Mouse (Mus musculus): ENCODE data around the gene Parp16. TPM values are rescaled to one million over a fixed set of nuclear protein-coding genes. Genes with fewer than 3 reads are reported as not detected.

Gene Parp16
- polyA plus RNA-seq, 1 experiment from 2014 or later, result 10.2 TPM

GRCm38 (mm10) chr9:65248377-65248690, 53.2 kb downstream of the Parp16 start:
- 73% methylated on average over 5 of the region's 5 CpGs for WGBS (ENCODE audit: insufficient replicate concordance)
- ATAC-seq (ENCODE audit: insufficient read depth), result no peak
- H3K9me3 ChIP-seq (replicated peaks), result no peaks in the 10 kb centered on the region
- H3K4me3 ChIP-seq (replicated peaks), result no peak overlapping the region
- H3K4me1 ChIP-seq (replicated peaks), result peaks cover 8% of the 10 kb centered on the region; the same call in 1 of the 2 replicates
- no peak overlapping the region for H3K4me2 ChIP-seq
- H3K36me3 ChIP-seq (replicated peaks), result no peaks in the 10 kb centered on the region
- H3K27ac ChIP-seq (replicated peaks), result no peak overlapping the region
- H3K9ac ChIP-seq, result no peak overlapping the region
- H3K27me3 ChIP-seq, result no peaks in the 10 kb centered on the region

DNA sequence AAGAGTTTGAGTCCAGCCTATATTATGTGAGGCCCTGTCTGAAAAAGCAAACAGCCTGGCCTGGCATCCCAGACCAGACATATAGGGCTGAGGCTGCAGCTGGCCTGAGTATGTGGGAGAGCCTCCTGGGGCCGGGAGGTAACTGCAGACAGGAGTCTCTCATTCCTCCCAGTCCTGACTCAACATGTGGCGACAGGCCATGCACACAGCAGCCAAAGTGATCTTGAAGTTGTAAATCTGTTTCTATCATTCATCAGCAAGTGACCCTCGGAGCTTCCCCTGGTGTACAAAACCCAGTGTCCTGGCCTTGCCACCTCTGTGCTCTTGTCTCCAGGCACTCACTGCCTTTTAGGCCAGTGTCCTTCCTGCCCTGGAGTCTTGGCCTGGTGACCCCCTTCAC, 56.9 kb downstream of the Parp16 start:
- H3K4me1 ChIP-seq (replicated peaks), result no peaks in the 10 kb centered on the region
- H3K27me3 ChIP-seq, result no peaks in the 10 kb centered on the region
- H3K9ac ChIP-seq, result no peak overlapping the region
- ATAC-seq (ENCODE audit: insufficient read depth), result no peak
- H3K27ac ChIP-seq (replicated peaks), result no peak overlapping the region
- no peaks in the 10 kb centered on the region for H3K36me3 ChIP-seq (replicated peaks)
- 65% methylated on average over 3 of the region's 3 CpGs for WGBS (ENCODE audit: insufficient replicate concordance)
- H3K4me2 ChIP-seq, result no peak overlapping the region
- no peaks in the 10 kb centered on the region for H3K9me3 ChIP-seq (replicated peaks)
- no peak overlapping the region for H3K4me3 ChIP-seq (replicated peaks)

- no peak for ATAC-seq (ENCODE audit: insufficient read depth)
- no peak overlapping the region for H3K4me3 ChIP-seq (replicated peaks)
- WGBS (ENCODE audit: insufficient replicate concordance), result 63% methylated on average over 11 of the region's 11 CpGs
Measured at GRCm38 (mm10) chr9:65255906-65256600, 60.9 kb downstream of the Parp16 start.

DNA sequence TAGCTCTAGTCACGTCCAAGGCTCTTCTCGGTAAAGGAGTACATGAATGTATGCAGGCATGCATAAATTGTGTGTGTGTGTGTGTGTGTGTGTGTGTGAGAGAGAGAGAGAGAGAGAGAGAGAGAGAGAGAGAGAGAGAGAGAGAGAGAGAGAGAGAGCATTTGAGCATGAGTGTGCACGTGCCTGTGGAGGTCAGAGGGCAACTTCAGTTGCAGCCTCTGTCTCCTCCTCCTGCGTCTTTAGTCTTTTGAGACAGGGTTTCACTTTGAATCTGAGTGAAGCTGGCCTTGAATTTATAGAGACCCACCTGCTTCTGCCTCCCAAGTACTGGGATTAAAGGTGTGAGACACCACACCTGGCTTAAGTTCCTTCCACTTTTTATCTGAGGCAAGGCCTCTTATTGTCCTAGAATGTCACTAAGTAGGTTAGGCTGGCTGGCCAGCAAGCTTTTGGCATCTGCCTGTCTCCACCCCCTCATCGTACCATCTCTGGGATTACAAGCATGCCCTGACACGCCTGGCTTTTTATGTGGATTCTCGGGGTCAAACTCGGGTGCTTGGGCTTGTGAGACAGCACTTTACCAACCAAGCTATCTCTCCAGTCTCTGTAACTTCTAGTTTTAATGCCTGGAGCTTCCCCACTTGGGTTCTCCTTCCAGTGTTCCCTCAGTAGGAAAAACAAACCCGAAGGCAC, 62.2 kb downstream of the Parp16 start:
- Histone ChIP-seq H3K36me3 (replicated peaks) (no peaks in the 10 kb centered on the region), H3K4me3 (replicated peaks) (no peak overlapping the region), H3K27ac (replicated peaks) (no peak overlapping the region), H3K9me3 (replicated peaks) (no peaks in the 10 kb centered on the region), H3K9ac (no peak overlapping the region), H3K27me3 (no peaks in the 10 kb centered on the region), H3K4me2 (no peak overlapping the region), H3K4me1 (replicated peaks) (no peaks in the 10 kb centered on the region)
- ATAC-seq (ENCODE audit: insufficient read depth), result no peak
- 62% methylated on average over 9 of the region's 9 CpGs for WGBS (ENCODE audit: insufficient replicate concordance)

More at GRCm38 (mm10) chr9:65255906-65256600, 60.9 kb downstream of the Parp16 start:
- Histone ChIP-seq H3K4me2 (no peak overlapping the region), H3K36me3 (replicated peaks) (no peaks in the 10 kb centered on the region), H3K27ac (replicated peaks) (no peak overlapping the region), H3K4me1 (replicated peaks) (no peaks in the 10 kb centered on the region), H3K27me3 (no peaks in the 10 kb centered on the region), H3K9ac (no peak overlapping the region), H3K9me3 (replicated peaks) (no peaks in the 10 kb centered on the region)

DNA sequence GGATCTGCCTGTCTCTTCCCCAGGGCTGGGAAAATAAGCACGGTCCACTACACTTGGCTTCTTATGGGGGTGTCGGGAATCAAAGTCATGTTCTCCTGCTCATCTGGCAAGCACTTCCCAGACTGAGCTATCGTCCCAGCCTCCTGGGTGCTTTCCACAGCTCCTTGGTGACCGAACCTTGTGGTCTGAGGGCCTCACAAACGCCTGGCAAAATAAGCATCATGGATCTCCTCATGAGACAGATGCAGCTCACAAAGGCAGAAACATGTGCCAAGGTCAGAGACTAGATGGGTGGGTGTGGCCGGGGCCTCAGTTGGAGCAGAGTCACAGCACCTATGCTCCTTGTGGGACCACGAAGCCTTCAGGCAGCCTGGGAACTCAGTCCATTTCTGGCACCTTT, 64.2 kb downstream of the Parp16 start:
- 56% methylated on average over 7 of the region's 7 CpGs for WGBS (ENCODE audit: insufficient replicate concordance)
- no peak for ATAC-seq (ENCODE audit: insufficient read depth)

GRCm38 (mm10) chr9:65261591-65262230, 66.6 kb downstream of the Parp16 start:
- H3K27ac ChIP-seq (replicated peaks), result no peak overlapping the region
- H3K36me3 ChIP-seq (replicated peaks), result no peaks in the 10 kb centered on the region
- H3K4me1 ChIP-seq (replicated peaks), result no peaks in the 10 kb centered on the region
- WGBS (ENCODE audit: insufficient replicate concordance), result 56% methylated on average over 2 of the region's 2 CpGs
- no peak overlapping the region for H3K4me3 ChIP-seq (replicated peaks)
- no peak overlapping the region for H3K9ac ChIP-seq
- no peaks in the 10 kb centered on the region for H3K9me3 ChIP-seq (replicated peaks)
- no peaks in the 10 kb centered on the region for H3K27me3 ChIP-seq
- no peak for ATAC-seq (ENCODE audit: insufficient read depth)
- H3K4me2 ChIP-seq, result no peak overlapping the region

More for the DNA sequence above, 64.2 kb downstream of the Parp16 start:
- H3K9me3 ChIP-seq (replicated peaks), result no peaks in the 10 kb centered on the region
- H3K36me3 ChIP-seq (replicated peaks), result no peaks in the 10 kb centered on the region
- H3K4me3 ChIP-seq (replicated peaks), result no peak overlapping the region
- H3K4me2 ChIP-seq, result no peak overlapping the region
- no peak overlapping the region for H3K27ac ChIP-seq (replicated peaks)
- H3K27me3 ChIP-seq, result no peaks in the 10 kb centered on the region
- H3K4me1 ChIP-seq (replicated peaks), result no peaks in the 10 kb centered on the region
- no peak overlapping the region for H3K9ac ChIP-seq

- no peak overlapping the region for H3K9ac ChIP-seq
- ATAC-seq (ENCODE audit: insufficient read depth), result no peak
- no peaks in the 10 kb centered on the region for H3K4me1 ChIP-seq (replicated peaks)
- H3K9me3 ChIP-seq (replicated peaks), result no peaks in the 10 kb centered on the region
- H3K27ac ChIP-seq (replicated peaks), result no peak overlapping the region
- no peaks in the 10 kb centered on the region for H3K36me3 ChIP-seq (replicated peaks)
- no peak overlapping the region for H3K4me2 ChIP-seq
- peaks cover 4% of the 10 kb centered on the region for H3K27me3 ChIP-seq
- H3K4me3 ChIP-seq (replicated peaks), result no peak overlapping the region
- WGBS (ENCODE audit: insufficient replicate concordance), result 69% methylated on average over 3 of the region's 3 CpGs
Measured at GRCm38 (mm10) chr9:65262641-65263120, 67.5 kb downstream of the Parp16 start.

GRCm38 (mm10) chr9:65264959-65265358, 69.8 kb downstream of the Parp16 start, which contains the start of gene Cilp:
Cilp (plus strand) TSS chr9:65265180.
- no peak within 1 kb of the TSS for H3K4me2 ChIP-seq
- WGBS (ENCODE audit: insufficient replicate concordance), result 47% methylated on average over 5 of the region's 5 CpGs

DNA sequence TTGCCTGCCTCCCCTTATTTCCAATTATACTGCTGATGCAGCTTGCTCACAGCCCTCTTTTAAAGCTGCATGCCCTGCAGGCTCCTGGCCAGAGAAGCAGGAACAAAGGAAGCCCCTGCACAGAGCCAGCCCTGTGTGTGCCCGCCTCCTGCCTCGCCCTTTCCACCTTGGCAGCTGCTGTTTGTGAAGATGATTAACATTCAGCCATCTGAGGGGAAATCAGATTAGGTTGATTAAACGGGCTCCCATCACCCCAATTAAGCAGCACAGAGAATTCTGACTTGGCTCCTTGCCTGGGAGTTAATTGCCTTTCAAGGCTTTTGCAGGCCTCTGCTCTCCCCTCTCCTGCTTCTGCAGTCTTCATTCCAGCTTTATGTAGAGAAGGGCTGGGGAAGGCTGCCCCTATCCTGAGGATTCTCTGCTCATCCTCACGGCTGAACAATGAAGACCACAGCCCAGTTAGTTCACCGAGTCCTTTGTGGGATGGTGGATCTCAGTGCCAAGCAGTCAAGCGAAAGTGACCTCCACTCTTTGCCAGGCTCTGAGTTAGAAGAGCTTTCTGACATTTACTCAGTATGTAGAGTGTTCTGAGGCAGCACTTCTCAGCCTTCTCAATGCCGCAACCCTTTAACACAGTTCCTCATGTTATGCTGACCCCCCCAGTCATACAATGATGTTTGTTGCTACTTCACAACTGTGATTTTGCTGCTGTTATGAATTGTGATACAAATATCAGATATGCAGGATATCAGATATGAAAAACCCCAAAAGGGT, 72.8 kb downstream of the Parp16 start:
- no peak for ATAC-seq (ENCODE audit: insufficient read depth)
- H3K9me3 ChIP-seq (replicated peaks), result no peaks in the 10 kb centered on the region
- 46% methylated on average over 7 of the region's 7 CpGs for WGBS (ENCODE audit: insufficient replicate concordance)
- H3K27ac ChIP-seq (replicated peaks), result no peak overlapping the region
- no peaks in the 10 kb centered on the region for H3K4me1 ChIP-seq (replicated peaks)
- no peak overlapping the region for H3K4me3 ChIP-seq (replicated peaks)
- peaks cover 9% of the 10 kb centered on the region for H3K27me3 ChIP-seq
- H3K36me3 ChIP-seq (replicated peaks), result no peaks in the 10 kb centered on the region
- H3K9ac ChIP-seq, result no peak overlapping the region
- no peak overlapping the region for H3K4me2 ChIP-seq

More at GRCm38 (mm10) chr9:65264959-65265358, 69.8 kb downstream of the Parp16 start, which contains the start of gene Cilp:
- no peaks in the 10 kb centered on the region for H3K4me1 ChIP-seq (replicated peaks)
- peaks cover 5% of the 10 kb centered on the region for H3K27me3 ChIP-seq
- no peaks in the 10 kb centered on the region for H3K9me3 ChIP-seq (replicated peaks)
- no peak for ATAC-seq (ENCODE audit: insufficient read depth)
- H3K36me3 ChIP-seq (replicated peaks), result no peaks in the 10 kb centered on the region
- no peak within 1 kb of the TSS for H3K4me3 ChIP-seq (replicated peaks)
- H3K27ac ChIP-seq (replicated peaks), result no peak within 1 kb of the TSS
- H3K9ac ChIP-seq, result no peak within 1 kb of the TSS

DNA sequence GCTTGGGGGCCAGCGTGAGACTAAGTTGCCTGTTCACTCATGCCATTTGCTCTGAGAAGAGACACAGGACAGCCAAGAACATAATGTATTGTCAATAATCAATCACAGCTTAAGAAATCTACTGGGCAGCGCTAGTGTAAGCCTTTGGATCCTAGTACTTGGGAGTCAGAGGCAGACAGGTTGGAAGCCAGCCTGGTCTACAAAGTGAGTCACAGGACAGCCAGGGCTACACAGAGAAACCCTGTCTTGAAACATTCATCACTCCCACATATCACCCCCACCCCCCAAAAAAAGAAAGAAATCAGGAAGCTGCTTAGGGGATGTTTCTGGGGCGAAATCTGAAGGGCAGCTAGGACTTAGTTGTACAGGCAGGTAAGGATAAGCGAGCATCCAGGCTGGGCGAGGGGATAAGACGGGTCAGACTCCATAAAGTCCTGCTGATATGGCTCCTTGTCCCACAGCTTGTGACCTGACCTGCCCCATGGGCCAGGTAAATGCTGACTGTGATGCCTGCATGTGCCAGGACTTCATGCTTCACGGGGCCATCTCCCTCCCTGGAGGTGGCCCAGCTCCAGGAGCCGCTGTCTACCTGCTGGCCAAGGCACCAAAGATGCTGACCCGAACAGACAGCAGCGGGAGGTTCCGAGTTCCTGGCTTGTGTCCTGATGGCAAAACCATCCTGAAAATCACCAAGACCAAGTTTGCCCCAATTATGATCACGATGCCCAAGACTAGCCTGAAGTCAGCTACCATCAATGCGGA, 78.1 kb downstream of the Parp16 start:
- no peak overlapping the region for H3K4me2 ChIP-seq
- H3K4me3 ChIP-seq (replicated peaks), result no peak overlapping the region
- 0 out of 2 replicates have a peak, but pooled peaks cover 4% of the 10 kb centered on the region for H3K27me3 ChIP-seq
- H3K27ac ChIP-seq (replicated peaks), result no peak overlapping the region
- WGBS (ENCODE audit: insufficient replicate concordance), result 63% methylated on average over 13 of the region's 13 CpGs
- no peaks in the 10 kb centered on the region for H3K9me3 ChIP-seq (replicated peaks)
- no peaks in the 10 kb centered on the region for H3K36me3 ChIP-seq (replicated peaks)
- no peaks in the 10 kb centered on the region for H3K4me1 ChIP-seq (replicated peaks)
- no peak overlapping the region for H3K9ac ChIP-seq
- no peak for ATAC-seq (ENCODE audit: insufficient read depth)
